Mouse (Mus musculus) midbrain, embryonic 10.5 days (tissue): Measurements from ENCODE around the gene Gtf2i. TPM values are rescaled to one million over a fixed set of nuclear protein-coding genes. Genes with fewer than 3 reads are reported as not detected.
A peak's percentile ranks its signal among the peaks of the same experiment; 100 is the strongest.

Source experiments
- DNase-seq: peaks from one replicate; pipeline ENCODE4 v3.0.0-alpha.2; 2017; ENCODE audit warnings: low spot score
- H3K27ac ChIP-seq: fragments of 300-500 bp; sonication (generic); replicated peaks from 2 replicates; pipeline ENCODE4 v1.5.1; 2016; ENCODE audit warnings: mild to moderate bottlenecking
- H3K27me3 ChIP-seq: fragments of 300-500 bp; sonication (generic); 2 replicates; pipeline ENCODE4 v1.6.1; 2016; ENCODE audit warnings: low read depth, mild to moderate bottlenecking; ENCODE audit not compliant: poor library complexity, severe bottlenecking
- H3K36me3 ChIP-seq: fragments of 300-500 bp; sonication (generic); 2 replicates; pipeline ENCODE4 v1.6.1; 2016; ENCODE audit warnings: mild to moderate bottlenecking, moderate library complexity
- H3K4me1 ChIP-seq: fragments of 300-500 bp; sonication (generic); 2 replicates; pipeline ENCODE4 v1.6.1; 2016
- H3K4me3 ChIP-seq: fragments of 300-500 bp; sonication (generic); 2 replicates; pipeline ENCODE4 v1.5.1; 2016; ENCODE audit warnings: mild to moderate bottlenecking, moderate library complexity
- H3K9me3 ChIP-seq: fragments of 300-500 bp; sonication (generic); replicated peaks from 2 replicates; pipeline ENCODE4 v1.6.1; 2016; ENCODE audit warnings: mild to moderate bottlenecking
- WGBS: fragments of 180-500 bp; shearing (Covaris S2); methylation state at CpG from one replicate; pipeline ENCODE4 v1.1.7; 2016; 5-methylcytosine and 5-hydroxymethylcytosine counted together
- polyA plus RNA-seq: library from polyadenylated mRNA; unstranded; fragments of >200 nt; fragmentation: Nextera tagmentation; extraction: Ambion mirVana; gene quantifications from 2 replicates; pipeline ENCODE4 v1.2.1, GENCODE M21; 2016

The Gtf2i gene
- polyA plus RNA-seq, 1 experiment from 2014 or later = 172 TPM

DNA sequence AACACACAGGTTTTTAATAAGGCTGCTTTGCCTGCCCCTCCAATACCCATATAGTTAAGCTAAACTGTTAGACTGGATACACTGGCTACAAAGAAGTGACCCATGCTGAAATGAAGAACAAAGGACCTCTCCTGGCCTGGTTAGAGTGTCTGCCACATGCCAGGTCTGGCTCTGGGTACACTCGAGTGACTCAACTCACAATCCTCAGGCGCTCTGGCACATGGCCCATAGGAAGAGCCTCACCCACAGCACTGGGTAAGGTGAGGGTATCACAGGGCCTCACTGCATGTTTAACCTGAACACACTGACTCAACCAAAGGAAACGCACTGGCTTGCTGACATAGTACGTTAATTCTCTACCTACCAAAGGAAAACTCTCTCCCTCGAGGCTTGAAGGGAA lies 68.4 kb downstream of the Gtf2i start:
- Histone ChIP-seq H3K27me3 (no peaks in the 10 kb centered on the region), H3K4me1 (no peaks in the 10 kb centered on the region), H3K4me3 (no peak overlapping the region), H3K27ac (no peak overlapping the region), H3K9me3 (no peaks in the 10 kb centered on the region), H3K36me3 (peaks cover 99% of the 10 kb centered on the region)
- DNase-seq = no peak
- WGBS = 94% methylated on average over 5 of the region's 5 CpGs

DNA sequence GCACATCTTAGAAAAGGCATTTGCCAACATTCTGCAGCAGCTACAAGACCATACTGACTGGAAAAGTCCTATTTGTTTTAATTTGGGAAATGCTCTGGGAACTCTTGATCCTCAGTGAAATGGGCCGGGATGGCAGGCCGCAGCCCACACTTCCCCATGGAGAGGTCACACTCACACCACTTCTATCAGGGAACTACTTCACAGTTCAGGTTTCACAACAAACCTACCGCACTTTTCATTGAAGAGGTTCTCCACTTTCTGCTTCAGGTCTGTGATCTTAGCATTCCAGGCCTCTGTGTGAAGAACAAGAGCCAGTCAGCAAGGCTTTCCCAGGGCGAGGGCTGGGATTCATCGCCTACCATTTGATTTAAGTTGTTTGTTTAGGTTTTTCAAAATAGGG lies 69.7 kb downstream of the Gtf2i start:
- H3K27me3 ChIP-seq = no peaks in the 10 kb centered on the region
- no peak overlapping the region for H3K27ac ChIP-seq
- no peaks in the 10 kb centered on the region for H3K4me1 ChIP-seq
- 95% methylated on average over 5 of the region's 5 CpGs for WGBS
- no peak overlapping the region for H3K4me3 ChIP-seq
- peaks cover 100% of the 10 kb centered on the region for H3K36me3 ChIP-seq
- no peaks in the 10 kb centered on the region for H3K9me3 ChIP-seq
- DNase-seq = no peak

GRCm38 (mm10) chr5:134243661-134244436 lies 70.7 kb downstream of the Gtf2i start:
- WGBS = 95% methylated on average over 26 of the region's 26 CpGs
- Histone ChIP-seq H3K9me3 (no peaks in the 10 kb centered on the region), H3K36me3 (peaks cover 100% of the 10 kb centered on the region), H3K4me1 (peaks cover 8% of the 10 kb centered on the region), H3K27me3 (no peaks in the 10 kb centered on the region), H3K27ac (no peak overlapping the region), H3K4me3 (no peak overlapping the region)
- no peak for DNase-seq

DNA sequence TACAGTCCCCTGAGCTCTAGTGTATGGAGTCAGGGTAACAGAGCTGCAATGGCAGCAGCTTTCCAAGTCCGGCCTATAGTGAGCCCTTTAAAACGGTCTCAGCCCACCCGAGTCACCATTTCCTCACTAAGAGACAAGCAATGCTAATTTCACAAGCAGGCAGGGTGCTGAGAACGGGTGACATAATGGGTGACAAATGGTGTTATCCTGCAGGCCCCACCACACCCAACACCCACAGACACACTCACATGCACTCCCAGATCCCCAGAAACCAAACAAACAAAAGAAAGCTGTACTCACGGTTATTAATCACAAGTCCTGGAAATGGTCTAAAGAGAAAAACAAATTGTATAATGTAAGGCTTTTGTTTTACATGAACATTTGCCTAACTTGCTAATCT lies 72.7 kb downstream of the Gtf2i start:
- DNase-seq = no peak
- Histone ChIP-seq H3K4me1 (peaks cover 25% of the 10 kb centered on the region), H3K9me3 (no peaks in the 10 kb centered on the region), H3K4me3 (no peak overlapping the region), H3K27ac (no peak overlapping the region), H3K36me3 (peaks cover 100% of the 10 kb centered on the region), H3K27me3 (no peaks in the 10 kb centered on the region)
- 93% methylated on average over 5 of the region's 5 CpGs for WGBS

DNA sequence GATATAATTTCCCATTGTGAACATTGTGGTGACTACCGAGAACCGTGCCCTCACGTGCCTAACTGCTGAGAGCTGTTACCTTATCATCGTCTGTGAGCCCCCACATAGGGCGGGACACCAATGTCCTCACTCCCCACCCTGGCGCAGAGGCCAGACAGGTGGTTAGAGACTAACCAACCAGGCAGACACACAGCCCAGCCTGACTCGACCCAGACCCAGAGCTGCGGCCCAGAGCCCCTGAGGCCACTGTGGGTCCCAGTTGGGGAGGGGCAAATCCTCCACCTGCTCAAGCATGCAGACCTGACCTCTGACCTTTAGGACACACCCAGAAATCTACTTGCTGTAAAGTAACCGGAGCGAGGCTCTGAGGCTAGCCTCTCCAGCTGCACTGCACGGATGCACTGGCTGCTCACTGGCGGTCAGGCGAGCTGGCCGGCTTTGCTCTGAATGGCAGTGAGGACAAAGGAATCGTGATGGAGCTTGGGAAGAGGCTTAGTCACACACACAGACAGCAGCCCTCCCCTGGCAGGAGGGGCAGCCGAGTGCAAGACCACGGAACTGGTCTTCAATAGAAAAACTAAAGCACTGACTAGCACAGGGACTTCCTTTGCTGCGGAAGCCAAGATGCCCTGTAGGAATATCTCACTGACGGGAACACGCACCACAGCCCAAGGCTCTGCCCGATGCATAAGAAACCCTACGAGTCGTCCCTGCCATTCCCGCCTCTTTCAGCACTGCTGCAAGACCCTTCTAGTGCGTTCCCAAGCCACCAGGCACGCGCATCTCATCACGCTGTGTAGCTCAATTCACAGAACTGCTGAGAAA lies 76.4 kb downstream of the Gtf2i start:
- Histone ChIP-seq H3K4me1 (peaks cover 48% of the 10 kb centered on the region), H3K27me3 (no peaks in the 10 kb centered on the region), H3K36me3 (peaks cover 81% of the 10 kb centered on the region), H3K9me3 (no peaks in the 10 kb centered on the region), H3K27ac (peak overlapping the region; percentile 89), H3K4me3 (peak overlapping the region; percentile 23; the same call in 1 of the 2 replicates)
- peak; percentile 87 for DNase-seq
- WGBS = 49% methylated on average over 28 of the region's 28 CpGs

DNA sequence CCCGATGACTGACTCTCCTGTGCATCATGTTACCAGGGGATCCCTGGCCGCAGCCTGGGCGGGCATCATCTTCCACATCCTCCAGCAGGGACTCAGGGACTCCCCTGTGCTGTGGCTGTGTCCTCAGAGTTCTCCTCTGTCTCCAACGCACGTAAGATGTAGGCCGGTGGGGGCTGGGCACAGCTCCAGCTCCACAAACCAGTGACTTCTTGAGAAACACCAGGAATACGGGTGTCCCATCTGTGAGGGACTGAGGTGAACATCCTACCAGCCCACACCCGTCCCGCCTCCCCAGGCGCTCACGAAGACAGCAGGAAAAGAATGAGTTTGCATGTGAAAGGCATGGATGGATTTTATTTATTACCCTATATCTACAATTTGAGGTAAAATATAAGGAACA lies 77.1 kb downstream of the Gtf2i start:
- H3K36me3 ChIP-seq = peaks cover 74% of the 10 kb centered on the region
- WGBS = 94% methylated on average over 11 of the region's 11 CpGs
- H3K4me3 ChIP-seq = no peak overlapping the region
- no peaks in the 10 kb centered on the region for H3K9me3 ChIP-seq
- peaks cover 54% of the 10 kb centered on the region for H3K4me1 ChIP-seq
- DNase-seq = no peak
- H3K27me3 ChIP-seq = no peaks in the 10 kb centered on the region
- peak overlapping the region; percentile 89 for H3K27ac ChIP-seq

DNA sequence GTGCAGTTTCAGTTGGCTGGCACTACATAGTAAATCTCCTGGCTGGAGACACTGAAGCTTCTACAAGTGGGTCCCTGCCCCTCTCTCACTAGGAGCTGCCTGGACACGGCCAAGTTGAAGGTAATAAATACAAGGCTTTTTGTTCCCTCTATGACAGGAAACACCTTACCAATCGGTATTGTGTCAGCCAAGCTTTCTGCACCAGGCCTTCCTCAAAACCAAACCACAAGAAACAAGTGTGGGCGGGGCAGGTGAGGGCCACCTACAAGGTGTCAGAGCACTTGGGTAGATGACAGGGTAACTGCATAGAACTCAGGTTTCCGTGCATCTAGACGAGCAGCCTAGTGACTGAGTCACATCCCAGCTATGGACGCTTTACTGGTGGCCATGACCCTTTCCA lies 77.8 kb downstream of the Gtf2i start:
- Histone ChIP-seq H3K27ac (0 out of 2 replicates have a peak overlapping the region, but pooled peaks have one; percentile 89), H3K4me3 (no peak overlapping the region), H3K27me3 (no peaks in the 10 kb centered on the region), H3K36me3 (peaks cover 67% of the 10 kb centered on the region), H3K4me1 (peaks cover 57% of the 10 kb centered on the region), H3K9me3 (no peaks in the 10 kb centered on the region)
- 92% methylated on average over 6 of the region's 6 CpGs for WGBS
- no peak for DNase-seq

GRCm38 (mm10) chr5:134236241-134236640 lies 78.3 kb downstream of the Gtf2i start:
- H3K4me1 ChIP-seq = peaks cover 57% of the 10 kb centered on the region
- H3K4me3 ChIP-seq = no peak overlapping the region
- H3K36me3 ChIP-seq = peaks cover 62% of the 10 kb centered on the region
- no peaks in the 10 kb centered on the region for H3K27me3 ChIP-seq
- 91% methylated on average over 3 of the region's 3 CpGs for WGBS
- no peak for DNase-seq
- H3K9me3 ChIP-seq = no peaks in the 10 kb centered on the region
- peak overlapping the region; percentile 43; the same call in 1 of the 2 replicates for H3K27ac ChIP-seq

DNA sequence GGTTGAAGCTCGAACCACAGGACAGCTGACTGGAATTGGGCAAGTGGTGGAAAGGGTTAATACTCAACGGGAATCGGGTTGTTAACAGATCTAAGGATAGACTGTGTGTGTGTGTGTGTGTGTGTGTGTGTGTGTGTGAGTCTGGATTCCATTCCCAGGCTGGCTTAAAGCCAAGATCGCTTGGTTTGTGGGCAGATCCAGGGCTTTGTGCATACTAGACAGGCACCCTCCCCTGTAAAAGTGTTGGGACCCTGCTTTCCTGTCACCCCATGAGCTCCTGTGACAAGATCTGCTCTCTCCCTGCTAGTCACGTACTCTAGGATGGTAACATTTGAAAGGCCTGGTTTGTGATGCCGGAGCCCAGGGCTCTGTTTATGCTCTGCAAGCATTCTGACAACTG lies 79.4 kb downstream of the Gtf2i start:
- DNase-seq = no peak
- H3K4me1 ChIP-seq = peaks cover 57% of the 10 kb centered on the region
- whole genome bisulfite sequencing = 62% methylated on average over 6 of the region's 6 CpGs

DNA sequence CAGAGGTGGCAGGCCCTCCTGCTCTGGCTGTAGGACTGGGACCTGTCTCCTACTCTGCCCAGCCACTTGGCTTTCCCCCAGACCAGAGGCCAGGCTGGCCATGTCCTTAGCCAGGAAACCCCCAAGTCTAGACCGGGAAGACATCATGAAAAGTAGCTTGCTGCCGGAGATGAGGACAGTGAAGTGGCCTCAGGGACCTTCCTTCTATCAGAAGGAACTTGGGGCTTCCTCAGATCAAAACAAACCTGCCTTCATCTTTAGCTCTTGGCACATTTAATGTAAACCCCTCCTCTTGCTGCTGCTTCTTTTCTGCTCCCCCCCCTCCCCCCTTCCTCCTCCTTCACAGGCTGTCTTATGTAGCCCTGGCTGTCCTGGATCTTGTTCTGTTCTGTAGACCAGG lies 80.4 kb downstream of the Gtf2i start:
- Histone ChIP-seq H3K4me3 (no peak overlapping the region), H3K9me3 (no peaks in the 10 kb centered on the region), H3K27ac (peak overlapping the region; percentile 57), H3K27me3 (no peaks in the 10 kb centered on the region), H3K36me3 (peaks cover 41% of the 10 kb centered on the region), H3K4me1 (peaks cover 52% of the 10 kb centered on the region)
- no peak for DNase-seq
- WGBS = 77% methylated on average over 2 of the region's 2 CpGs

More for the DNA sequence above, 79.4 kb downstream of the Gtf2i start:
- Histone ChIP-seq H3K27ac (peak overlapping the region; percentile 43), H3K4me3 (no peak overlapping the region), H3K27me3 (no peaks in the 10 kb centered on the region), H3K9me3 (no peaks in the 10 kb centered on the region), H3K36me3 (peaks cover 50% of the 10 kb centered on the region)

DNA sequence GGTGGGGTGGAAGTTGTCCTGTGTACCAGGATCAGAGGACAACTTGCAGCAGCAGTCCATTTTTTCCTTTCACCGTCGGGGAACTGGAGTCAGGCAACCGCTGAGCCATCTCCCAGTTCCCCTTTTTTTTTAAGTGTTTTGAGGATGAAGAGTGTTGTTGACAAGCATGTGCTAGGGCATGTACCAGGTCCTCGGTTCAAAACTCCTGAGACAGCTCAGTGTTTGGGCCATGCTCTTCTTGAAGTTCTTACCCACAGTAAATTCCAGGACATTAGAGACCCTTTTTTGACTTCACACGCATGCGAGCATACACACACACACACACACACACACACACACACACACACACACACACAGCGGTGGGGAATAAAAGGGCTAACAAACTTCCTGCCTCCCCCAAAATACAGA lies 81.3 kb downstream of the Gtf2i start:
- peaks cover 32% of the 10 kb centered on the region for H3K36me3 ChIP-seq
- H3K27me3 ChIP-seq = no peaks in the 10 kb centered on the region
- 83% methylated on average over 7 of the region's 7 CpGs for WGBS
- H3K4me3 ChIP-seq = no peak overlapping the region
- H3K4me1 ChIP-seq = peaks cover 46% of the 10 kb centered on the region
- DNase-seq = no peak
- H3K9me3 ChIP-seq = no peaks in the 10 kb centered on the region
- 0 out of 2 replicates have a peak overlapping the region, but pooled peaks have one; percentile 0 for H3K27ac ChIP-seq

GRCm38 (mm10) chr5:134232568-134232967 lies 82.0 kb downstream of the Gtf2i start:
- WGBS = 71% methylated on average over 7 of the region's 7 CpGs
- DNase-seq = no peak
- no peaks in the 10 kb centered on the region for H3K27me3 ChIP-seq
- H3K36me3 ChIP-seq = peaks cover 25% of the 10 kb centered on the region
- H3K27ac ChIP-seq = peak overlapping the region; percentile 43; the same call in 1 of the 2 replicates
- no peaks in the 10 kb centered on the region for H3K9me3 ChIP-seq
- H3K4me3 ChIP-seq = no peak overlapping the region
- peaks cover 45% of the 10 kb centered on the region for H3K4me1 ChIP-seq

DNA sequence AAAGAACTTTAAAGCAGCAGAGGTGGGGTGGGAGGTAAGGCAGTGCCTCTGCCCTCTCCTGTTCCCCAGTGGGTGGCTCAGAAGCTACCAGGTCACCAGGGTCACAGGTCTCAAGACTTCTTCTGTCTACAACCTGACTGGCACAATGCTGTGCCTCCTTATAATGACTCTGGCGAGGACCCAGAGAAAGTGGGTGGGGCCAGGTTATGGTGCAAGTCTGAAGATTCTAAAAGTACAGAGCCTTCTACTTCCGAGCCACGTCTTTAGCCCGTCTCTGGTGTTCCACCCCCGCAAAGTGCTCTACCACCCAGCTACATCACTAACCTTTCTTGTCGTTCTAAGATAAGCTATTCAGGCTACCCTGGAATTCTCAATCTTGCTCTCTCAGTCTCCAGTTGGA lies 82.4 kb downstream of the Gtf2i start:
- no peak for DNase-seq
- no peaks in the 10 kb centered on the region for H3K27me3 ChIP-seq
- H3K4me1 ChIP-seq = peaks cover 46% of the 10 kb centered on the region
- H3K36me3 ChIP-seq = peaks cover 20% of the 10 kb centered on the region
- 88% methylated on average over 6 of the region's 6 CpGs for WGBS
- no peak overlapping the region for H3K4me3 ChIP-seq
- no peaks in the 10 kb centered on the region for H3K9me3 ChIP-seq
- H3K27ac ChIP-seq = peak overlapping the region; percentile 43; the same call in 1 of the 2 replicates
